Mouse (Mus musculus) ES-E14 (cell line): ENCODE measurements around the gene Emid1. TPM values are rescaled to one million over a fixed set of nuclear protein-coding genes. Genes with fewer than 3 reads are reported as not detected.

Experiments
- DNase-seq: peaks from one replicate; pipeline ENCODE4 v3.0.0-alpha.2; 2013; ENCODE audit warnings: low read depth, low spot score
- H3K27ac ChIP-seq: 2 replicates; pipeline ENCODE4 v1.5.1; 2012; ENCODE audit warnings: low read depth, mild to moderate bottlenecking, low read length, moderate library complexity, mixed read lengths; ENCODE audit not compliant: poor library complexity, insufficient read depth, severe bottlenecking
- H3K36me3 ChIP-seq: 2 replicates; pipeline ENCODE4 v1.6.1; 2012; ENCODE audit warnings: mild to moderate bottlenecking, low read length, moderate library complexity, mixed read lengths; ENCODE audit not compliant: control insufficient read depth, poor library complexity, insufficient read depth, severe bottlenecking
- H3K4me1 ChIP-seq, 2 experiments: fragments of 150-350 bp in 1 of 2; sonication (generic) in 1 of 2; 2 replicates each; pipeline ENCODE4 v1.6.1; 2012; ENCODE audit warnings: low read length in 2 of 2, mild to moderate bottlenecking in 1 of 2, mixed read lengths in 1 of 2; ENCODE audit not compliant: control insufficient read depth in 2 of 2, insufficient read depth in 2 of 2, poor library complexity in 1 of 2
- H3K4me3 ChIP-seq, 2 experiments: fragments of 150-350 bp in 1 of 2; sonication (generic) in 1 of 2; 2 replicates each; pipeline ENCODE4 v1.5.1; 2012; ENCODE audit warnings: low read length in 2 of 2, low read depth in 1 of 2, mild to moderate bottlenecking in 1 of 2, mixed read lengths in 1 of 2; ENCODE audit not compliant: insufficient read depth in 1 of 2, poor library complexity in 1 of 2, severe bottlenecking in 1 of 2
- H3K9ac ChIP-seq: 2 replicates; pipeline ENCODE4 v1.6.1; 2012; ENCODE audit warnings: low read depth, mild to moderate bottlenecking, low read length, mixed read lengths; ENCODE audit not compliant: poor library complexity, insufficient read depth, severe bottlenecking
- H3K9me3 ChIP-seq: fragments of 150-350 bp; sonication (generic); 2 replicates; pipeline ENCODE4 v1.6.1; 2012; ENCODE audit warnings: low read depth, mild to moderate bottlenecking, low read length; ENCODE audit not compliant: control insufficient read depth, insufficient read depth
- CHD2 ChIP-seq: IDR thresholded peaks from 2 replicates; pipeline ENCODE4 v1.6.1; 2014; ENCODE audit warnings: mild to moderate bottlenecking, low read depth, low read length, inconsistent platforms
- HCFC1 ChIP-seq: IDR thresholded peaks from 2 replicates; pipeline ENCODE4 v1.6.1; 2012; ENCODE audit warnings: low read length, inconsistent platforms, borderline replicate concordance; ENCODE audit not compliant: insufficient read depth
- MAFK ChIP-seq: IDR thresholded peaks from 2 replicates; pipeline ENCODE4 v1.6.1; 2014; ENCODE audit warnings: mild to moderate bottlenecking, low read depth, low read length, inconsistent platforms; ENCODE audit not compliant: insufficient read depth
- ZC3H11A ChIP-seq: IDR thresholded peaks from 2 replicates; pipeline ENCODE4 v1.6.1; 2012; ENCODE audit warnings: low read depth, mild to moderate bottlenecking, inconsistent platforms, low read length, borderline replicate concordance
- ZNF384 ChIP-seq: IDR thresholded peaks from 2 replicates; pipeline ENCODE4 v1.6.1; 2012; ENCODE audit warnings: low read depth, low read length, inconsistent platforms
- in situ Hi-C, 2 experiments: fragments of 600-800 bp; cut with MboI; formaldehyde crosslinking; loops; one replicate each; pipeline ENCODE4 v1.15.1; 2025; ENCODE audit warnings: low sequenced_read_pairs in 2 of 2, inconsistent platforms in 1 of 2; ENCODE audit not compliant: unreplicated experiment in 2 of 2
- total RNA-seq: library from RNA; depleted of rRNA; stranded (reverse); fragments of 300-350 nt; gene quantifications from 2 replicates; pipeline ENCODE4 v1.2.3, GENCODE M21; 2012

Emid1 gene
- total RNA-seq, 1 experiment: 2.7 TPM

- in situ Hi-C loops: no loop called here
- H3K9me3 ChIP-seq: no peaks in the 10 kb centered on the region
- H3K36me3 ChIP-seq: no peaks in the 10 kb centered on the region
- H3K4me3 ChIP-seq: no peak overlapping the region
- H3K4me1 ChIP-seq: peaks cover 4 to 16% of the 10 kb centered on the region in 2 experiments; a peak in 3 of 4 replicates
- H3K9ac ChIP-seq: no peak overlapping the region
- no peak for DNase-seq
- TF ChIP-seq ZNF384 (no peak), MAFK (no peak), ZC3H11A (no peak), CHD2 (no peak), HCFC1 (no peak)
- no peak overlapping the region for H3K27ac ChIP-seq
Measured at GRCm38 (mm10) chr11:5125713-5126112, 26.3 kb downstream of the Emid1 start.

- Histone ChIP-seq H3K9ac (no peak overlapping the region), H3K4me1 (no peaks in the 10 kb centered on the region), H3K27ac (no peak overlapping the region), H3K4me3 (no peak overlapping the region), H3K9me3 (no peaks in the 10 kb centered on the region), H3K36me3 (no peaks in the 10 kb centered on the region; the same call in 1 of the 2 replicates)
- DNase-seq: peak; percentile 93
- TF ChIP-seq ZC3H11A (peak; percentile 97), MAFK (no peak), HCFC1 (0 out of 2 replicates have a peak, but pooled peaks have one; percentile 63), ZNF384 (peak; percentile 53; the same call in 1 of the 2 replicates), CHD2 (no peak)
- in situ Hi-C loops: no loop called here
Measured at GRCm38 (mm10) chr11:5114931-5115581, 37.0 kb downstream of the Emid1 start.

GRCm38 (mm10) chr11:5113645-5114044 lies 38.4 kb downstream of the Emid1 start:
- no peaks in the 10 kb centered on the region for H3K36me3 ChIP-seq
- H3K9me3 ChIP-seq: no peaks in the 10 kb centered on the region
- H3K9ac ChIP-seq: no peak overlapping the region
- in situ Hi-C loops: no loop called here
- DNase-seq: no peak
- no peak overlapping the region for H3K27ac ChIP-seq
- no peak for TF ChIP-seq CHD2
- TF ChIP-seq ZNF384: no peak
- TF ChIP-seq HCFC1: no peak
- TF ChIP-seq ZC3H11A: no peak
- TF ChIP-seq MAFK: no peak
- H3K4me1 ChIP-seq: no peaks in the 10 kb centered on the region
- no peak overlapping the region for H3K4me3 ChIP-seq

- TF ChIP-seq CHD2 (no peak), HCFC1 (no peak), ZNF384 (no peak), MAFK (no peak), ZC3H11A (no peak)
- Histone ChIP-seq H3K9ac (no peak overlapping the region), H3K4me1 (no peaks in the 10 kb centered on the region), H3K4me3 (no peak overlapping the region), H3K36me3 (peaks cover 13% of the 10 kb centered on the region; the same call in 1 of the 2 replicates), H3K27ac (no peak overlapping the region), H3K9me3 (no peaks in the 10 kb centered on the region)
- no peak for DNase-seq
- in situ Hi-C loops: no loop called here
Measured at GRCm38 (mm10) chr11:5109441-5109840, 42.6 kb downstream of the Emid1 start.
